Mouse (Mus musculus) kidney, postnatal 0 days (tissue): ENCODE results near the gene Plxnc1. TPM values are rescaled to one million over a fixed set of nuclear protein-coding genes. Genes with fewer than 3 reads are reported as not detected.
A peak's percentile ranks its signal among the peaks of the same experiment; 100 is the strongest.

Experiments used
- ATAC-seq: fragments of 200-750 bp; cut with Nextera tagmentation; replicated peaks from 2 replicates; pipeline ENCODE4 v1.8.0; 2017; ENCODE audit warnings: low read depth, moderate number of reproducible peaks, moderate TSS enrichment, moderate library complexity; ENCODE audit not compliant: low FRiP score
- DNase-seq: peaks from one replicate; pipeline ENCODE4 v3.0.0-alpha.2; 2016; ENCODE audit warnings: low spot score
- H3K27ac ChIP-seq: fragments of 300-500 bp; sonication (generic); 2 replicates; pipeline ENCODE4 v1.5.1; 2014; ENCODE audit warnings: mild to moderate bottlenecking
- H3K27me3 ChIP-seq: fragments of 300-500 bp; sonication (generic); 2 replicates; pipeline ENCODE4 v1.6.1; 2014; ENCODE audit warnings: low read length, mixed read lengths; ENCODE audit not compliant: insufficient read depth
- H3K36me3 ChIP-seq: fragments of 300-500 bp; sonication (generic); 2 replicates; pipeline ENCODE4 v1.6.1; 2014; ENCODE audit warnings: low read length, mixed read lengths; ENCODE audit not compliant: insufficient read depth
- H3K4me1 ChIP-seq: fragments of 300-500 bp; sonication (generic); replicated peaks from 2 replicates; pipeline ENCODE4 v1.6.1; 2014; ENCODE audit warnings: antibody characterized with exemption, low read length, mixed read lengths; ENCODE audit not compliant: insufficient read depth
- H3K4me2 ChIP-seq: fragments of 300-500 bp; sonication (generic); 2 replicates; pipeline ENCODE4 v1.6.1; 2014; ENCODE audit warnings: mild to moderate bottlenecking, low read length, moderate library complexity, mixed read lengths
- H3K4me3 ChIP-seq: fragments of 300-500 bp; sonication (generic); replicated peaks from 2 replicates; pipeline ENCODE4 v1.5.1; 2014; ENCODE audit warnings: low read depth, low read length
- H3K9ac ChIP-seq: fragments of 300-500 bp; sonication (generic); 2 replicates; pipeline ENCODE4 v1.6.1; 2014; ENCODE audit warnings: low read depth, low read length
- H3K9me3 ChIP-seq: fragments of 300-500 bp; sonication (generic); replicated peaks from 2 replicates; pipeline ENCODE4 v1.6.1; 2016; ENCODE audit warnings: low read length, inconsistent platforms, mixed read lengths
- CTCF ChIP-seq: IDR thresholded peaks from 2 replicates; pipeline ENCODE4 v1.5.1; 2016; ENCODE audit warnings: antibody characterized with exemption, low read depth, mild to moderate bottlenecking, moderate library complexity
- WGBS: fragments of 180-500 bp; shearing (Covaris S2); extraction: QIAGEN DNeasy Blood & Tissue Kit; methylation state at CpG from one replicate; pipeline ENCODE4 v1.1.7; 2014; 5-methylcytosine and 5-hydroxymethylcytosine counted together
- polyA plus RNA-seq: library from polyadenylated mRNA; unstranded; fragments of >200 nt; fragmentation: Nextera tagmentation; extraction: Ambion mirVana; gene quantifications from 2 replicates; pipeline ENCODE4 v1.2.1, GENCODE M21; 2015

The Plxnc1 gene
- polyA plus RNA-seq, 1 experiment from 2014 or later = 1.3 TPM

GRCm38 (mm10) chr10:94938320-94938719, 6.3 kb downstream of the Plxnc1 start:
- no peak for TF ChIP-seq CTCF
- ATAC-seq = no peak
- H3K27me3 ChIP-seq = no peaks in the 10 kb centered on the region; the same call in 1 of the 2 replicates

GRCm38 (mm10) chr10:94935270-94935669, 9.4 kb downstream of the Plxnc1 start:
- no peaks in the 10 kb centered on the region for H3K4me1 ChIP-seq
- ATAC-seq = no peak
- no peaks in the 10 kb centered on the region for H3K36me3 ChIP-seq
- no peak overlapping the region for H3K4me3 ChIP-seq
- TF ChIP-seq CTCF = no peak
- no peak overlapping the region for H3K9ac ChIP-seq
- no peak overlapping the region for H3K4me2 ChIP-seq
- no peak for DNase-seq
- no peaks in the 10 kb centered on the region for H3K9me3 ChIP-seq
- 78% methylated on average over 4 of the region's 4 CpGs for WGBS
- H3K27me3 ChIP-seq = no peaks in the 10 kb centered on the region
- no peak overlapping the region for H3K27ac ChIP-seq

More at GRCm38 (mm10) chr10:94938320-94938719, 6.3 kb downstream of the Plxnc1 start:
- no peaks in the 10 kb centered on the region; the same call in 1 of the 2 replicates for H3K4me1 ChIP-seq
- H3K9me3 ChIP-seq = no peaks in the 10 kb centered on the region
- no peak overlapping the region for H3K4me2 ChIP-seq
- 89% methylated on average over 6 of the region's 6 CpGs for WGBS
- no peak overlapping the region for H3K9ac ChIP-seq
- H3K36me3 ChIP-seq = no peaks in the 10 kb centered on the region
- no peak overlapping the region for H3K4me3 ChIP-seq
- no peak overlapping the region for H3K27ac ChIP-seq
- DNase-seq = no peak

- Histone ChIP-seq H3K27me3 (no peaks in the 10 kb centered on the region), H3K36me3 (no peaks in the 10 kb centered on the region), H3K27ac (no peak overlapping the region), H3K4me2 (no peak overlapping the region), H3K9me3 (no peaks in the 10 kb centered on the region), H3K9ac (no peak overlapping the region), H3K4me1 (no peaks in the 10 kb centered on the region), H3K4me3 (no peak overlapping the region)
- no peak for TF ChIP-seq CTCF
- ATAC-seq (no peak), DNase-seq (no peak)
- 90% methylated on average over 9 of the region's 9 CpGs for WGBS
These were observed 10.5 kb downstream of the Plxnc1 start for GRCm38 (mm10) chr10:94934151-94934614.

- no peak overlapping the region for H3K27ac ChIP-seq
- H3K9ac ChIP-seq = no peak overlapping the region
- H3K4me2 ChIP-seq = no peak overlapping the region
- no peaks in the 10 kb centered on the region for H3K36me3 ChIP-seq
- H3K27me3 ChIP-seq = no peaks in the 10 kb centered on the region
- ATAC-seq = peak; percentile 85
- WGBS = 37% methylated on average over 9 of the region's 9 CpGs
- H3K9me3 ChIP-seq = no peaks in the 10 kb centered on the region
- 0 out of 2 replicates have a peak, but pooled peaks have one; percentile 8 for TF ChIP-seq CTCF
- DNase-seq = peak; percentile 98
- no peak overlapping the region for H3K4me3 ChIP-seq
- H3K4me1 ChIP-seq = no peaks in the 10 kb centered on the region
These were observed 12.4 kb downstream of the Plxnc1 start for GRCm38 (mm10) chr10:94931961-94932832.

- Histone ChIP-seq H3K4me1 (no peaks in the 10 kb centered on the region), H3K4me2 (no peak overlapping the region), H3K4me3 (no peak overlapping the region), H3K36me3 (no peaks in the 10 kb centered on the region), H3K27me3 (no peaks in the 10 kb centered on the region), H3K9me3 (no peaks in the 10 kb centered on the region), H3K27ac (no peak overlapping the region), H3K9ac (no peak overlapping the region)
- no peak for TF ChIP-seq CTCF
- DNase-seq (no peak), ATAC-seq (no peak)
- 87% methylated on average over 4 of the region's 4 CpGs for WGBS
These were observed 16.5 kb downstream of the Plxnc1 start for GRCm38 (mm10) chr10:94928164-94928563.

GRCm38 (mm10) chr10:94926297-94926696, 18.3 kb downstream of the Plxnc1 start:
- H3K9me3 ChIP-seq = no peaks in the 10 kb centered on the region
- ATAC-seq = no peak
- DNase-seq = no peak
- WGBS = 61% methylated on average over 3 of the region's 3 CpGs
- no peak overlapping the region for H3K4me3 ChIP-seq
- H3K27me3 ChIP-seq = no peaks in the 10 kb centered on the region
- no peaks in the 10 kb centered on the region for H3K36me3 ChIP-seq
- H3K9ac ChIP-seq = no peak overlapping the region
- H3K4me2 ChIP-seq = no peak overlapping the region
- TF ChIP-seq CTCF = no peak
- no peak overlapping the region for H3K27ac ChIP-seq
- no peaks in the 10 kb centered on the region for H3K4me1 ChIP-seq
